Mouse (Mus musculus) Patski (cell line): ENCODE measurements at regions not wholly inside any gene's neighbourhood (a gene's known extent, or its start where the extent isn't known, plus 50 kb on each side); places are given as distances from the start of the nearest gene placed in this dataset.

ENCODE experiments used
- ATAC-seq: fragments of 100-300 bp; one replicate; pipeline ENCODE4 v1.8.0; 2021
- CTCF ChIA-PET: fragments of 350-600 bp; sonication (Branson Sonifier 250); formaldehyde crosslinking; loops from one replicate; lab custom pipeline; 2022; ENCODE audit warnings: inconsistent platforms; lab: Charles Lee
- POLR2A ChIA-PET: fragments of 350-600 bp; sonication (Branson Sonifier 250); formaldehyde crosslinking; loops from one replicate; lab custom pipeline; 2022; ENCODE audit warnings: antibody characterized with exemption, inconsistent platforms; lab: Charles Lee
- DNase-seq: peaks from one replicate; pipeline ENCODE4 v3.0.0-alpha.2; 2011; ENCODE audit warnings: low read depth, low spot score
- H3K27me3 ChIP-seq: fragments of 371-371 bp; one replicate; pipeline ENCODE4 v1.5.1; 2021
- CTCF ChIP-seq: fragments of 100-300 bp; IDR thresholded peaks from one replicate; pipeline ENCODE4 v1.5.1; 2021
- in situ Hi-C: fragments of 300-500 bp; cut with MboI; formaldehyde crosslinking; loops from 3 replicates; pipeline ENCODE4 v1.11.1; 2018; ENCODE audit warnings: low pct_unique_long_range_greater_than_20kb, mixed read lengths

GRCm38 (mm10) chr19:35263101-35263500, 340.9 kb downstream of the Kif20b start:
- CTCF ChIA-PET, result no interaction called here

DNA sequence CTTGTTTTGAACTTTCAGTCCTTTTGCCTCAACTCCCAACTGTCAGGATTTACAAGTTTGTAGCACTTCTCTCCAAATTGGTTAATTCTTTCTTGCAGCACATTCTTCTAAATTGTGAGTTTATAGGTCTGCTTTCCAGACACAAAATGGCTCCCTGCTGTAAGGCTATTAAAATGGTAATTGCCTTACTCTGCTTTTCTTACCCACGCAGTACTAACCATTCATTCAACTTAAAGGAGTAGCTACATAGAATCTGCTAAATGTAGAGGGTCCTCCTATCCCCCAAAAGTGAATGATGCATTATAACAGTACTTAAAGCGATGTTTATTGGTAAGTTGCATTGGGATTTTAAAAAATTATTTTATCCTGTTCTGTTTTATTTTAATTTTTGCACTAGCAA, 356.2 kb downstream of the Kif20b start:
- ChIA-PET POLR2A (no interaction called here), CTCF (interaction anchor here (1.0 to 1.5 kb wide), 2 partner anchors 9 to 22 kb away, joined by 3 read pairs; no protein-coding TSS in a partner anchor)
- no peak for DNase-seq
- ATAC-seq, result no peak
- H3K27me3 ChIP-seq, result peaks cover 3% of the 10 kb centered on the region
- in situ Hi-C loops, result no loop called here
- no peak for TF ChIP-seq CTCF

More at GRCm38 (mm10) chr19:35263101-35263500, 340.9 kb downstream of the Kif20b start:
- in situ Hi-C loops, result no loop called here
- no peak for DNase-seq
- peaks cover 17% of the 10 kb centered on the region for H3K27me3 ChIP-seq
- ATAC-seq, result no peak
- POLR2A ChIA-PET, result interaction anchor here (0.7 kb wide), 1 partner anchor 1434 kb away, joined by 5 read pairs; no protein-coding TSS in a partner anchor
- TF ChIP-seq CTCF, result no peak

- ATAC-seq, result no peak
- ChIA-PET CTCF (interaction anchor here (1.1 kb wide), 1 partner anchor 11 kb away, joined by 3 read pairs; no protein-coding TSS in a partner anchor), POLR2A (no interaction called here)
- H3K27me3 ChIP-seq, result peaks cover 12% of the 10 kb centered on the region
- no peak for DNase-seq
- TF ChIP-seq CTCF, result no peak
- in situ Hi-C loops, result no loop called here
Measured at GRCm38 (mm10) chr19:35282775-35283447, 360.8 kb downstream of the Kif20b start.

DNA sequence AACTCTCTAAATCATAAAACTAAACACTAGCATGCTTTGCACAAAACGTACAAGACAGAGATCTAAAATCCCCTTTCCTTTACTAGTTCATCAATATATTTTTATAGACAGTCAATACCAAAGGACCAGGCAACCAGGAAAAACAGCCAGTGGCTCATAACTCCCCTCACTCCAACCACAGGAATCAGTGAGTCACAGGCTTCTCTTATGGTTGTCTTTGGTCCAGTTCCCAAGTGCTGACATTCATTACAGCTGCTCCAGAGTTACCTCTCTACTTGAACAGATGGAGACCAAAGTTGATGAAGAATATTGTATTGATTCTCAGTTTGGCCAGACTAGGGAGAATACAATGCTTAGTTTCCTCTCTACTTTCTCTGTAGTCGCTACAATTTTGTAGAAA, 376.7 kb downstream of the Kif20b start:
- ATAC-seq (peak; percentile 82), DNase-seq (no peak)
- ChIA-PET POLR2A (no interaction called here), CTCF (no interaction called here)
- in situ Hi-C loops, result no loop called here
- peaks cover 7% of the 10 kb centered on the region for H3K27me3 ChIP-seq
- TF ChIP-seq CTCF, result no peak

- POLR2A ChIA-PET, result no interaction called here
- CTCF ChIA-PET, result no interaction called here
- in situ Hi-C loops, result no loop called here
Measured at GRCm38 (mm10) chr19:35302723-35303270, 380.6 kb downstream of the Kif20b start.

More at GRCm38 (mm10) chr19:35302723-35303270, 380.6 kb downstream of the Kif20b start:
- ATAC-seq (no peak), DNase-seq (no peak)
- H3K27me3 ChIP-seq, result peaks cover 4% of the 10 kb centered on the region
- TF ChIP-seq CTCF, result no peak
